Mouse (Mus musculus): ENCODE results near the gene Pknox1. TPM values are rescaled to one million over a fixed set of nuclear protein-coding genes. Genes with fewer than 3 reads are reported as not detected.
A peak's percentile ranks its signal among the peaks of the same experiment; 100 is the strongest.
"Not testable (repeated sequence)": the region's sequence is repeated elsewhere in the genome, so short reads cannot be mapped to it uniquely, and the experiment has no call there.

Gene Pknox1
- 10 to 100 TPM; 13.6 to 14.6 TPM for total RNA-seq (2021)
- long read RNA-seq, experiment 1, full-length matches to known transcripts, result 12 of 21 reads
- long read RNA-seq, experiment 1, partial matches to known transcripts, result 6 of 21 reads
- long read RNA-seq, experiment 1, other reads (novel, unspliced or antisense), result 3 of 21 reads
- long read RNA-seq, experiment 2, full-length matches to known transcripts, result 13 of 20 reads
- long read RNA-seq, experiment 2, partial matches to known transcripts, result 4 of 20 reads
- long read RNA-seq, experiment 2, other reads (novel, unspliced or antisense), result 3 of 20 reads

- Histone ChIP-seq H3K4me3 (peak within 1 kb of the TSS; percentile 81), H3K27ac (peak within 1 kb of the TSS; percentile 99)
- no peak for TF ChIP-seq CTCF (conservative IDR thresholded peaks at IDR 0.05)
- DNase-seq (ENCODE audit: low spot score in 2 of 2), result peak; percentile 96 to 99
These were observed at the start of gene Pknox1 for GRCm38 (mm10) chr17:31564015-31564857. TSS of gene Pknox1 (plus strand) at chr17:31564734.

- peak overlapping the region; percentile 98; the same call in 1 of the 2 replicates for H3K27ac ChIP-seq
- H3K4me3 ChIP-seq, result peak overlapping the region; percentile 99
- DNase-seq (ENCODE audit: low spot score in 2 of 2), result no peak
These were observed 45.1 kb upstream of the Pknox1 start for GRCm38 (mm10) chr17:31519344-31519945.

GRCm38 (mm10) chr17:31519946-31520838 is 44.3 kb upstream of the Pknox1 start, which contains the start of the genes Wdr4 and Ndufv3:
TSS of gene Wdr4 (minus strand) at chr17:31519980.
TSS of gene Ndufv3 (plus strand) at chr17:31520115.
- peak within 1 kb of the TSS; percentile 99 for H3K4me3 ChIP-seq
- H3K27ac ChIP-seq, result peak within 1 kb of the TSS; percentile 98
- peak; percentile 97 to 99 for DNase-seq (ENCODE audit: low spot score in 2 of 2)
- TF ChIP-seq CTCF (conservative IDR thresholded peaks at IDR 0.05), result peak; percentile 66

More at GRCm38 (mm10) chr17:31519344-31519945, 45.1 kb upstream of the Pknox1 start:
- peak; percentile 24; the same call in 1 of the 2 replicates for TF ChIP-seq CTCF (conservative IDR thresholded peaks at IDR 0.05)

GRCm38 (mm10) chr17:31520895-31521294 is 43.6 kb upstream of the Pknox1 start:
- TF ChIP-seq CTCF (conservative IDR thresholded peaks at IDR 0.05), result no peak
- Histone ChIP-seq H3K4me3 (peak overlapping the region; percentile 99), H3K27ac (peak overlapping the region; percentile 98)
- no peak for DNase-seq (ENCODE audit: low spot score in 2 of 2)

GRCm38 (mm10) chr17:31521948-31522347 is 42.6 kb upstream of the Pknox1 start:
- DNase-seq (ENCODE audit: low spot score in 2 of 2), result no peak
- no peak for TF ChIP-seq CTCF (conservative IDR thresholded peaks at IDR 0.05)
- Histone ChIP-seq H3K4me3 (peak overlapping the region; percentile 99; the same call in 1 of the 2 replicates), H3K27ac (peak overlapping the region; percentile 98; the same call in 1 of the 2 replicates)

GRCm38 (mm10) chr17:31525114-31525513 is 39.4 kb upstream of the Pknox1 start:
- no peak for DNase-seq (ENCODE audit: low spot score in 2 of 2)
- TF ChIP-seq CTCF (conservative IDR thresholded peaks at IDR 0.05), result no peak
- Histone ChIP-seq H3K27ac (no peak overlapping the region), H3K4me3 (no peak overlapping the region)

- TF ChIP-seq CTCF (conservative IDR thresholded peaks at IDR 0.05), result no peak
- DNase-seq (ENCODE audit: low spot score in 2 of 2), result no peak
- Histone ChIP-seq H3K4me3 (no peak overlapping the region), H3K27ac (no peak overlapping the region)
These were observed 38.7 kb upstream of the Pknox1 start for GRCm38 (mm10) chr17:31525816-31526215.

GRCm38 (mm10) chr17:31529314-31529713 is 35.2 kb upstream of the Pknox1 start:
- no peak for DNase-seq (ENCODE audit: low spot score in 2 of 2)
- no peak overlapping the region for H3K4me3 ChIP-seq
- no peak overlapping the region for H3K27ac ChIP-seq
- TF ChIP-seq CTCF (conservative IDR thresholded peaks at IDR 0.05), result peak; percentile 70

- no peak for TF ChIP-seq CTCF (conservative IDR thresholded peaks at IDR 0.05)
- Histone ChIP-seq H3K27ac (no peak overlapping the region), H3K4me3 (no peak overlapping the region)
- DNase-seq (ENCODE audit: low spot score in 2 of 2), result no peak
These were observed 32.9 kb upstream of the Pknox1 start for GRCm38 (mm10) chr17:31531441-31532158.

- not testable (repeated sequence) for H3K4me3 ChIP-seq; H3K27ac ChIP-seq; DNase-seq (ENCODE audit: low spot score in 2 of 2)
These were observed 32.2 kb upstream of the Pknox1 start for GRCm38 (mm10) chr17:31532331-31532730.

- DNase-seq (ENCODE audit: low spot score in 2 of 2), result no peak
- Histone ChIP-seq H3K27ac (peak overlapping the region; percentile 88), H3K4me3 (no peak overlapping the region)
- no peak for TF ChIP-seq CTCF (conservative IDR thresholded peaks at IDR 0.05)
These were observed 29.2 kb upstream of the Pknox1 start for GRCm38 (mm10) chr17:31535358-31535757.

Data from layer of hippocampus, adult 2 months (tissue).